Mouse (Mus musculus): ENCODE measurements around the gene Zfp189. TPM values are rescaled to one million over a fixed set of nuclear protein-coding genes. Genes with fewer than 3 reads are reported as not detected.
A peak's percentile ranks its signal among the peaks of the same experiment; 100 is the strongest.

Gene Zfp189
- polyA plus RNA-seq, 1 experiment from 2014 or later, result 11.6 TPM

GRCm38 (mm10) chr4:49547544-49548219 is 26.7 kb downstream of the Zfp189 start:
- no peaks in the 10 kb centered on the region for H3K36me3 ChIP-seq
- H3K27ac ChIP-seq (replicated peaks), result no peak overlapping the region
- H3K4me3 ChIP-seq, result no peak overlapping the region
- no peak for DNase-seq (ENCODE audit: low spot score)
- 86% methylated on average over 7 of the region's 7 CpGs for WGBS
- H3K9me3 ChIP-seq (replicated peaks), result no peaks in the 10 kb centered on the region
- H3K4me1 ChIP-seq, result no peaks in the 10 kb centered on the region
- no peaks in the 10 kb centered on the region for H3K27me3 ChIP-seq (ENCODE audit: low read depth, poor library complexity, severe bottlenecking)

- Histone ChIP-seq H3K4me1 (no peaks in the 10 kb centered on the region), H3K27ac (replicated peaks) (no peak within 1 kb of the TSS), H3K9me3 (replicated peaks) (no peaks in the 10 kb centered on the region), H3K27me3 (ENCODE audit: low read depth, poor library complexity, severe bottlenecking) (no peaks in the 10 kb centered on the region), H3K36me3 (no peaks in the 10 kb centered on the region), H3K4me3 (no peak within 1 kb of the TSS)
- no peak for DNase-seq (ENCODE audit: low spot score)
- 82% methylated on average over 3 of the region's 3 CpGs for WGBS
These were observed 28.4 kb downstream of the Zfp189 start, which contains the start of gene Aldob for GRCm38 (mm10) chr4:49549383-49549782. Gene Aldob, minus strand, starts transcription at chr4:49549546.

DNA sequence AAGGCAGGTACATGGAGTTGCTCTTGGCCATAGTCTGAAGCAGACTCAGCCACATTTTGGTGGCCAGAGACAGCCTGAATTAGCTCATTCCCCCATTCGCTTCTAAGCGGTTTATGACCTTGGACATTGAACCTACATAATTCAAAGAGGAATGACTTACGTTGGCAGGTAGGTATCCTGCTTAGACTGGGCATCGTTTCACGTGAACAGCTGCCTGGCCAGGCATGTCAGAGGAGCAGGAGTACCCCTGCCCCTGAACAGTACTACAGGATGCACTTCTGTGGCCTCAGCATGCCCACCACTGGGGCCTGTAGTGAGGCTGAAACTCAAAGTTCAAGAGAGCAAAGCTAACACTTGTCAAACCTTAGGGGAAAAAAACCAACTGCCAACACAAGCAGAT is 32.4 kb downstream of the Zfp189 start:
- DNase-seq (ENCODE audit: low spot score), result no peak
- WGBS, result 93% methylated on average over 5 of the region's 5 CpGs
- Histone ChIP-seq H3K4me1 (no peaks in the 10 kb centered on the region), H3K36me3 (no peaks in the 10 kb centered on the region), H3K27me3 (ENCODE audit: low read depth, poor library complexity, severe bottlenecking) (no peaks in the 10 kb centered on the region), H3K4me3 (no peak overlapping the region), H3K9me3 (replicated peaks) (no peaks in the 10 kb centered on the region), H3K27ac (replicated peaks) (no peak overlapping the region)

GRCm38 (mm10) chr4:49557375-49557774 is 36.4 kb downstream of the Zfp189 start:
- 97% methylated on average over 7 of the region's 7 CpGs for WGBS
- Histone ChIP-seq H3K27ac (replicated peaks) (no peak overlapping the region), H3K4me1 (no peaks in the 10 kb centered on the region), H3K36me3 (no peaks in the 10 kb centered on the region), H3K9me3 (replicated peaks) (no peaks in the 10 kb centered on the region), H3K4me3 (no peak overlapping the region), H3K27me3 (ENCODE audit: low read depth, poor library complexity, severe bottlenecking) (no peaks in the 10 kb centered on the region)
- no peak for DNase-seq (ENCODE audit: low spot score)

- no peak for DNase-seq (ENCODE audit: low spot score)
- Histone ChIP-seq H3K27ac (replicated peaks) (no peak overlapping the region), H3K4me3 (no peak overlapping the region), H3K4me1 (no peaks in the 10 kb centered on the region), H3K9me3 (replicated peaks) (no peaks in the 10 kb centered on the region), H3K27me3 (ENCODE audit: low read depth, poor library complexity, severe bottlenecking) (no peaks in the 10 kb centered on the region), H3K36me3 (no peaks in the 10 kb centered on the region)
- WGBS, result 88% methylated on average over 2 of the region's 2 CpGs
These were observed 37.2 kb downstream of the Zfp189 start for GRCm38 (mm10) chr4:49558181-49558580.

DNA sequence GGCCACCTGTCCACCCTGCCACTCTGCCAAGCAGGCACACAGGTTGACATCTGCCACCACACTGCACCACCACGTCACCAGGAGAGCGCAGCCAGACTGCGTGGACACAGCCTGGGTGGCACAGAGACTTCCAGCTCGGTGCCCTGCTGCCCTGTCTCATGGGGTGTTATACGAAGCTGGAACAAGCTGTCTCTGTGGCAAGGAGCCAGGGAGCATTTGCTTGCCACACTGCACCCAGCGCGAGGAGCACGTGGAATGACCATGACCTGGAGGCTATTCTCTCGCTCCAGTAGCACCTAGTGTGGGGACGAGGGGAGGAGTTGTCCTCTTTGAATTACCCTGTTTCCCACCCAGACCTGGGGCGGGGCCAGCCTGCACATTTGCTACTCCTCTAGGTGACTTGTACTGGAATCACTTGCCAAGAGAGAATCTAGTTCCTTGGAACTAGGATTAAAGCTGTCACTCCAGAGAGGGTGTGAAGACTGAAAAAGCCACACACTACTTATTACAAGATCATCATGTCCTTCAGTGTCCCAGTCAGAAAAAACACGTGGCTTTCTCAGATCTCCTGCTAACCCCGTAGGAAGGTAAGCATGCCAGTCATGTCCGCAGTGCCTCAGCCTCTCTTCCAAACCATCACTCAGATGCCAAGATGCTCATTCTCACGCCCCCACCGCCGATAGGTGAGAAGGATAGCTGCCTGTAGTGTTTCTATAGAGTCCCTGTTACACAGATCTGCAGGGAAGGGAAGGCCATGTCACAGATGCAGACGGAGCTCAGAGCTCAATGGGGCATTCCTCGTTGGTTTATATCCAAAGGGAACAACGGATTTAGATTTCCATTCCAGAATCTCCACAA is 39.2 kb downstream of the Zfp189 start:
- Histone ChIP-seq H3K27ac (replicated peaks) (no peak overlapping the region), H3K27me3 (ENCODE audit: low read depth, poor library complexity, severe bottlenecking) (no peaks in the 10 kb centered on the region), H3K9me3 (replicated peaks) (no peaks in the 10 kb centered on the region), H3K36me3 (no peaks in the 10 kb centered on the region), H3K4me3 (no peak overlapping the region), H3K4me1 (no peaks in the 10 kb centered on the region)
- WGBS, result 82% methylated on average over 20 of the region's 20 CpGs
- no peak for DNase-seq (ENCODE audit: low spot score)

GRCm38 (mm10) chr4:49567613-49568012 is 46.6 kb downstream of the Zfp189 start:
- 23% methylated on average over 3 of the region's 3 CpGs for whole genome bisulfite sequencing
- H3K4me1 ChIP-seq, result no peaks in the 10 kb centered on the region
- peak; percentile 27 for DNase-seq (ENCODE audit: low spot score)
- no peak overlapping the region for H3K27ac ChIP-seq (replicated peaks)
- no peaks in the 10 kb centered on the region for H3K27me3 ChIP-seq (ENCODE audit: low read depth, poor library complexity, severe bottlenecking)
- H3K9me3 ChIP-seq (replicated peaks), result no peaks in the 10 kb centered on the region
- H3K4me3 ChIP-seq, result no peak overlapping the region
- no peaks in the 10 kb centered on the region for H3K36me3 ChIP-seq

DNA sequence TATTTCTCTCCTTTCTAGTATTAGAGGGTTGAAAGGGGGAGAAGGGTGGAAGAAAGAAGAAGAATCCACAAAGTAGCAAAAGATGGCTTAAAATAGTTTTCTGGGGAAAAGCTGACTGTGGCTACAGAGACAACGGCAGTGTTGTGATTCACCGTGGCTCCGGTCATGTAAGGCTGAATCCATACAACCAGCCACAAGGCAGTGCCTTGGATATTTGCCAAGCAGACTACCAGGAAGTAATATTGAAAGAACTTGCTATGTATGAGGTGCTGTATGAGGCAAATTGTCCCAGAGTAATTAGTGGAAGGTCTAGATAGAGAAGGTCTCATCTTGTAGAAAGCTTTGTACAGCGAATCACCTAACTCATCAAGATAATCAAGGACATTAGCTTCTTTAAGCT is 51.2 kb downstream of the Zfp189 start:
- Histone ChIP-seq H3K27ac (replicated peaks) (no peak overlapping the region), H3K4me1 (no peaks in the 10 kb centered on the region), H3K9me3 (replicated peaks) (no peaks in the 10 kb centered on the region), H3K4me3 (no peak overlapping the region), H3K27me3 (ENCODE audit: low read depth, poor library complexity, severe bottlenecking) (no peaks in the 10 kb centered on the region), H3K36me3 (no peaks in the 10 kb centered on the region)
- 91% methylated on average over 4 of the region's 4 CpGs for WGBS
- no peak for DNase-seq (ENCODE audit: low spot score)

Other genes with a start within 250 kb of the Zfp189 start
- not detected in 2 replicates for gene Acnat2, start 113.0 kb upstream of the Zfp189 start, polyA plus RNA-seq (2016; fragmentation: Nextera tagmentation; extraction: Ambion mirVana)
- gene Acnat1, start 47.3 kb upstream of the Zfp189 start, polyA plus RNA-seq (2016; fragmentation: Nextera tagmentation; extraction: Ambion mirVana), result not detected in 2 replicates
- gene Baat, start 14.6 kb upstream of the Zfp189 start, polyA plus RNA-seq (2016; fragmentation: Nextera tagmentation; extraction: Ambion mirVana), result 0.14 and 0.16 TPM in 2 replicates
- 85.6 and 86.3 TPM in 2 replicates for gene Mrpl50, start 83 bp upstream of the Zfp189 start, polyA plus RNA-seq (2016; fragmentation: Nextera tagmentation; extraction: Ambion mirVana)
- not detected in 2 replicates for gene Aldob, start 28.4 kb downstream of the Zfp189 start, polyA plus RNA-seq (2016; fragmentation: Nextera tagmentation; extraction: Ambion mirVana)
- 16.0 and 17.8 TPM in 2 replicates for gene Tmem246, start 76.7 kb downstream of the Zfp189 start, polyA plus RNA-seq (2016; fragmentation: Nextera tagmentation; extraction: Ambion mirVana)
- 49.7 and 53.9 TPM in 2 replicates for gene Rnf20, start 110.8 kb downstream of the Zfp189 start, polyA plus RNA-seq (2016; fragmentation: Nextera tagmentation; extraction: Ambion mirVana)
- not detected in 2 replicates for gene Ppp3r2, start 160.8 kb downstream of the Zfp189 start, polyA plus RNA-seq (2016; fragmentation: Nextera tagmentation; extraction: Ambion mirVana)